Mouse (Mus musculus) kidney, postnatal 0 days (tissue): ENCODE data around the gene Gm10203. TPM values are rescaled to one million over a fixed set of nuclear protein-coding genes. Genes with fewer than 3 reads are reported as not detected.
A peak's percentile ranks its signal among the peaks of the same experiment; 100 is the strongest.

Source experiments
- ATAC-seq: fragments of 200-750 bp; cut with Nextera tagmentation; replicated peaks from 2 replicates; pipeline ENCODE4 v1.8.0; 2017; ENCODE audit warnings: low read depth, moderate number of reproducible peaks, moderate TSS enrichment, moderate library complexity; ENCODE audit not compliant: low FRiP score
- DNase-seq: peaks from one replicate; pipeline ENCODE4 v3.0.0-alpha.2; 2016; ENCODE audit warnings: low spot score
- H3K27ac ChIP-seq: fragments of 300-500 bp; sonication (generic); 2 replicates; pipeline ENCODE4 v1.5.1; 2014; ENCODE audit warnings: mild to moderate bottlenecking
- H3K27me3 ChIP-seq: fragments of 300-500 bp; sonication (generic); 2 replicates; pipeline ENCODE4 v1.6.1; 2014; ENCODE audit warnings: low read length, mixed read lengths; ENCODE audit not compliant: insufficient read depth
- H3K36me3 ChIP-seq: fragments of 300-500 bp; sonication (generic); 2 replicates; pipeline ENCODE4 v1.6.1; 2014; ENCODE audit warnings: low read length, mixed read lengths; ENCODE audit not compliant: insufficient read depth
- H3K4me1 ChIP-seq: fragments of 300-500 bp; sonication (generic); replicated peaks from 2 replicates; pipeline ENCODE4 v1.6.1; 2014; ENCODE audit warnings: antibody characterized with exemption, low read length, mixed read lengths; ENCODE audit not compliant: insufficient read depth
- H3K4me2 ChIP-seq: fragments of 300-500 bp; sonication (generic); 2 replicates; pipeline ENCODE4 v1.6.1; 2014; ENCODE audit warnings: mild to moderate bottlenecking, low read length, moderate library complexity, mixed read lengths
- H3K4me3 ChIP-seq: fragments of 300-500 bp; sonication (generic); replicated peaks from 2 replicates; pipeline ENCODE4 v1.5.1; 2014; ENCODE audit warnings: low read depth, low read length
- H3K9ac ChIP-seq: fragments of 300-500 bp; sonication (generic); 2 replicates; pipeline ENCODE4 v1.6.1; 2014; ENCODE audit warnings: low read depth, low read length
- H3K9me3 ChIP-seq: fragments of 300-500 bp; sonication (generic); replicated peaks from 2 replicates; pipeline ENCODE4 v1.6.1; 2016; ENCODE audit warnings: low read length, inconsistent platforms, mixed read lengths
- CTCF ChIP-seq: IDR thresholded peaks from 2 replicates; pipeline ENCODE4 v1.5.1; 2016; ENCODE audit warnings: antibody characterized with exemption, low read depth, mild to moderate bottlenecking, moderate library complexity
- WGBS: fragments of 180-500 bp; shearing (Covaris S2); extraction: QIAGEN DNeasy Blood & Tissue Kit; methylation state at CpG from one replicate; pipeline ENCODE4 v1.1.7; 2014; 5-methylcytosine and 5-hydroxymethylcytosine counted together
- polyA plus RNA-seq: library from polyadenylated mRNA; unstranded; fragments of >200 nt; fragmentation: Nextera tagmentation; extraction: Ambion mirVana; gene quantifications from 2 replicates; pipeline ENCODE4 v1.2.1, GENCODE M21; 2015

Gm10203 gene
- polyA plus RNA-seq, 1 experiment from 2014 or later = not detected

DNA sequence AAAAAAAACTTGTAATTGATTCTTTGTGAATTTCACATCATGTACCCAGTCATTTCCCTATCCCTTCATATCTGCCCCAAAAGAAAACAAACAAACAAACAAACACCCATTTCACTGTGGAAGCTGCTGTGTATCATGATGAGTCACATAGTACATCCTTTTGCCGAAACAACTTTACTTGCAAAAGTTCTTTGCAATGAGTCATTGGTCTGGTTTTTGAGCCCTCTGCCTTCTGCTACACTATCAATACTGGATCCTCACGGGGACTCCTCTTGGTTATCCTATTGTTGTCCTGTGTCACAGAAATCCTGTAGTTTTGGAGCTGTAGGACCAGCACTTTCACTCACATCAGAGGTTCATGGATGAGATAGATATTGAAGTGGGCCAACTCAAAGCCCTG, 21.1 kb upstream of the Gm10203 start:
- no peaks in the 10 kb centered on the region for H3K27me3 ChIP-seq
- TF ChIP-seq CTCF = no peak
- no peak overlapping the region for H3K27ac ChIP-seq
- DNase-seq (no peak), ATAC-seq (no peak)
- no peaks in the 10 kb centered on the region for H3K4me1 ChIP-seq
- no peaks in the 10 kb centered on the region for H3K9me3 ChIP-seq
- H3K9ac ChIP-seq = no peak overlapping the region
- 78% methylated on average over 2 of the region's 2 CpGs for WGBS
- H3K4me2 ChIP-seq = no peak overlapping the region
- no peaks in the 10 kb centered on the region for H3K36me3 ChIP-seq
- no peak overlapping the region for H3K4me3 ChIP-seq

DNA sequence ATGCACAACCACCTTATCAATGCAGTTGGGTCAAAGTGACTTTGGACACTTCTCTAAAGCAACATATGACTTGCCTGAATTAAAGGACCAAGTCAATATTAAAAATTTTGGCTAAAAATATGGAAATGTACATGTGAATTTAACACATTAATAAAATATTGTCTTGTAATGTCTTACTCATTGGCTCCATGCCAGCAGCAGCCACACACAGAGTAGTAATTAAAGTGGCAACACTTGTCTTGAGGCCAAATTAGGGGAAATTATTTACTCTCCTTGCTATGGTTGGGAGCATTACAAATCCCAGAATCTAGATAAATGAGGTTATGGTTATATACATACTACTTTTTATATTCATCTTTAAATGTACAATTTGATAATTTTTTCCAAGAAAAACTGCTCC, 13.0 kb upstream of the Gm10203 start:
- ATAC-seq (no peak), DNase-seq (no peak)
- Histone ChIP-seq H3K27me3 (no peaks in the 10 kb centered on the region), H3K9me3 (no peaks in the 10 kb centered on the region), H3K9ac (no peak overlapping the region), H3K4me1 (no peaks in the 10 kb centered on the region), H3K4me3 (no peak overlapping the region), H3K4me2 (no peak overlapping the region), H3K36me3 (no peaks in the 10 kb centered on the region), H3K27ac (no peak overlapping the region)
- no peak for TF ChIP-seq CTCF

DNA sequence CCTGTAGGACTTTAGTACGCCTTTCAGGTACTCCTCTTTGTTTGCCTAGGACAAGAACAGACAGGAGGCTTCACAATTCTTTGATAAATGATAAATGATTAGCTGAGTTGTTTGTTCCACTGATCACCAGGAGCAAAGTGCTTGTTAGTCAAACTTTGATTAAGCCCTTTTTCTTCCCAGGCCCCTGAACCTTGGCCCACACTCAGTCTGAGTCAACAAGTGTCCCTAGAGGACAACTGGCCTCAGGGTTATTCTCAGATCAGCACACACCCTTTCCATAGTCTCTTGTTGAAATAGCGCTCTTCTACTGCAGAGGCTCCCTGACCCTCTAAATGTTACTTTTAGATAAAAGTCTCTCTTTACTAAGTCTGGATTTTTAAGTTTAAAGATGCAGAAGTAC, 11.0 kb upstream of the Gm10203 start:
- peak; percentile 63; the same call in 1 of the 2 replicates for ATAC-seq
- Histone ChIP-seq H3K4me3 (no peak overlapping the region), H3K27ac (no peak overlapping the region), H3K9me3 (no peaks in the 10 kb centered on the region), H3K36me3 (no peaks in the 10 kb centered on the region), H3K4me1 (no peaks in the 10 kb centered on the region), H3K4me2 (no peak overlapping the region), H3K9ac (no peak overlapping the region), H3K27me3 (no peaks in the 10 kb centered on the region)
- DNase-seq = peak; percentile 54
- no peak for TF ChIP-seq CTCF
- WGBS = 64% methylated on average over 2 of the region's 2 CpGs

DNA sequence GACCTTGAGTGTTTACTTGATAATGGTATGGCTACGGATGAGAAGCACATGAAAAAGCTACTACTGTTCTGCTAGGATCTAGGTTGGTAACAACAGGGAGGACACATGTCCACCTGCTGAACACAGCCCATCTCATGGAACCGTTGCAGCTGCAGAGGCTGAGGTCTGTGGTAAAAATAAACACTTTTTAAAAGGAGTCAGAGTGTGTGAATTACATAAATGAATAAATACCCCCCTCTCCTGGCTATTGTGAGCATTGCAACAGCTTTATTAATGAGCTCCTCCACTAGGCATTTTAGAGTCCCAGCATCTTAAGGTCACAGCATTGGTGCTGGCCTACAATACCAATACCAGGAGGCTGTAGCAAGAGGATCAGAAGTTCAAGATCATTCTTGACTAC, 10.1 kb upstream of the Gm10203 start:
- Histone ChIP-seq H3K36me3 (no peaks in the 10 kb centered on the region), H3K4me1 (no peaks in the 10 kb centered on the region), H3K9me3 (no peaks in the 10 kb centered on the region), H3K9ac (no peak overlapping the region), H3K4me3 (no peak overlapping the region), H3K27ac (no peak overlapping the region), H3K4me2 (no peak overlapping the region), H3K27me3 (no peaks in the 10 kb centered on the region)
- ATAC-seq (peak; percentile 66), DNase-seq (peak; percentile 91)
- WGBS = 25% methylated on average over 2 of the region's 2 CpGs
- TF ChIP-seq CTCF = peak; percentile 89

DNA sequence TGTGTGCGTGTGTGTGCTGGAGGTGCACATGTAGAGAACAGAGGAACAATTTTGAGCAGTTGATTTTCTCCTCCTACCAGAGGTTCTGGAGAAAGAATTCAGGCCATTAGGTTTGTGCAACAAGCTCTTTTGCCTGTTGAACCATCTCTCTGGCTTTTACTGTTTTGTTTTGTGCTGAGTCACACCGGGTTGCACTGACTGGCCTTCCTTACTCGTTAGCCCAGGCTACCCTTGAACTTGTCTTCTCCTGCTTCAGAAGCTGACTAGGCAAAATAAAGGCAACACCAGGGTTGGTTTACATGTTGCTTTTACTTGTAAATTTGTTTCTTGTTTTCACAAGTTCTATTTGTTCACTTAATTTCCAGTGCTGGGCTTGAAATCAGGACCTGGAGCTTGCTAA, 6.9 kb upstream of the Gm10203 start:
- TF ChIP-seq CTCF = no peak
- no peak overlapping the region for H3K27ac ChIP-seq
- ATAC-seq = no peak
- no peaks in the 10 kb centered on the region for H3K9me3 ChIP-seq
- WGBS = 72% methylated on average over 3 of the region's 3 CpGs
- no peak for DNase-seq
- no peak overlapping the region for H3K4me3 ChIP-seq
- H3K27me3 ChIP-seq = no peaks in the 10 kb centered on the region
- no peak overlapping the region for H3K4me2 ChIP-seq
- no peaks in the 10 kb centered on the region for H3K4me1 ChIP-seq
- no peak overlapping the region for H3K9ac ChIP-seq
- no peaks in the 10 kb centered on the region for H3K36me3 ChIP-seq

DNA sequence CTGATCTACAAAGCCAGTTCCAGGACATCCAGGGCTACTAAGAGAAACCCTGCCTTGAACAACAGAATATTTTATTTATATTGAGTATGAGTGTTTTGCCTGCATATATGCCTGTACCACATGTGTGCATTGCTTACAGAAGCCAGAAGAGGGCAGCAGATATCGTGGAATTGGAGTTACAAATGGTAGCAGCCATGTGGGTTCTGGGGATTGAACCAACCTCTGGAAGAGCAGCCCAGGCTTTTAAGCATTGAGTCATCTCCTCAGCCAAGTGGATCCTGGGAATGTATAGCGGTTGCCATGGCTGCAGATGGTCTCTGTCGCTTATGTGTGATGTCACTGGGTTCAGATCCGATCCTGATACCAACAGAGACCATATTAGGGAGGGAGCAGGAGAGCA, 3.3 kb upstream of the Gm10203 start:
- Histone ChIP-seq H3K4me1 (no peaks in the 10 kb centered on the region), H3K27me3 (no peaks in the 10 kb centered on the region), H3K27ac (no peak overlapping the region), H3K9me3 (no peaks in the 10 kb centered on the region), H3K4me3 (no peak overlapping the region), H3K36me3 (no peaks in the 10 kb centered on the region), H3K4me2 (no peak overlapping the region), H3K9ac (no peak overlapping the region)
- WGBS = 78% methylated on average over 4 of the region's 4 CpGs
- DNase-seq (no peak), ATAC-seq (no peak)
- TF ChIP-seq CTCF = peak; percentile 59

DNA sequence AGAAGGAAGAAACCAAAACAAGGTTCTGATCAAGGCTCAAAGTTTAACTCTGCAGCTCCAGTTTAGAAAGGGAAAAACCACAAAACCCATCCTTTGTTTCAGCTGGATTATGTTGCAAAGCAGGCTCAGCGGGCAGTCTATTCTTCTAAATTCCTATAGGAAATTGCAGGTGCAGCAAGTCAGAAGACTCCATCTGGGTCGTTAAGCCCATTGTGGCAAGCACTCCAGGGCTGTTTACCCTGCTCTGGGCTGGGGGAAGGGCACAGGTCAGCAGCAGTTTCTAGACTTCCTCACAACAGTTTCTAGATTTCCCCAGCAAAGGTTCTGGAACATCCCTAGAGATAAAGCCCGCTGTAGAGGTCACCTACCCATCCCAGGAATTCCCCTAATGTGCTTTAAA, 1.1 kb downstream of the Gm10203 start:
- no peak for TF ChIP-seq CTCF
- ATAC-seq (no peak), DNase-seq (no peak)
- H3K9me3 ChIP-seq = no peaks in the 10 kb centered on the region
- no peaks in the 10 kb centered on the region for H3K36me3 ChIP-seq
- no peak overlapping the region for H3K4me2 ChIP-seq
- 23% methylated on average over 3 of the region's 3 CpGs for WGBS
- H3K4me3 ChIP-seq = no peak overlapping the region
- no peaks in the 10 kb centered on the region for H3K27me3 ChIP-seq
- H3K4me1 ChIP-seq = peaks cover 12% of the 10 kb centered on the region; the same call in 1 of the 2 replicates
- H3K27ac ChIP-seq = no peak overlapping the region
- no peak overlapping the region for H3K9ac ChIP-seq
